Mouse (Mus musculus) midbrain, embryonic 13.5 days (tissue): Measurements from ENCODE around the gene E2f2. TPM values are rescaled to one million over a fixed set of nuclear protein-coding genes. Genes with fewer than 3 reads are reported as not detected.
A peak's percentile ranks its signal among the peaks of the same experiment; 100 is the strongest.

Source experiments
- ATAC-seq: fragments of 200-750 bp; cut with Nextera tagmentation; 2 replicates; pipeline ENCODE4 v1.8.0; 2017; ENCODE audit warnings: mild to moderate bottlenecking, moderate TSS enrichment, moderate library complexity
- H3K27ac ChIP-seq: fragments of 300-500 bp; sonication (generic); 2 replicates; pipeline ENCODE4 v1.5.1; 2015; ENCODE audit warnings: inconsistent platforms, mild to moderate bottlenecking, moderate library complexity
- H3K27me3 ChIP-seq: fragments of 300-500 bp; sonication (generic); 2 replicates; pipeline ENCODE4 v1.6.1; 2015; ENCODE audit warnings: mild to moderate bottlenecking, inconsistent platforms
- H3K36me3 ChIP-seq: fragments of 300-500 bp; sonication (generic); 2 replicates; pipeline ENCODE4 v1.6.1; 2015; ENCODE audit warnings: mild to moderate bottlenecking, inconsistent platforms
- H3K4me1 ChIP-seq: fragments of 300-500 bp; sonication (generic); replicated peaks from 2 replicates; pipeline ENCODE4 v1.6.1; 2015; ENCODE audit warnings: inconsistent platforms
- H3K4me2 ChIP-seq: fragments of 300-500 bp; sonication (generic); replicated peaks from 2 replicates; pipeline ENCODE4 v1.6.1; 2015; ENCODE audit warnings: moderate library complexity, mild to moderate bottlenecking, inconsistent platforms
- H3K4me3 ChIP-seq: fragments of 300-500 bp; sonication (generic); replicated peaks from 2 replicates; pipeline ENCODE4 v1.5.1; 2015; ENCODE audit warnings: mild to moderate bottlenecking, inconsistent platforms
- H3K9ac ChIP-seq: fragments of 300-500 bp; sonication (generic); replicated peaks from 2 replicates; pipeline ENCODE4 v1.6.1; 2015; ENCODE audit warnings: mild to moderate bottlenecking, inconsistent platforms
- H3K9me3 ChIP-seq: fragments of 300-500 bp; sonication (generic); 2 replicates; pipeline ENCODE4 v1.6.1; 2016; ENCODE audit warnings: mild to moderate bottlenecking, inconsistent platforms
- WGBS: fragments of 180-500 bp; shearing (Covaris S2); methylation state at CpG from one replicate; pipeline ENCODE4 v1.1.7; 2015; 5-methylcytosine and 5-hydroxymethylcytosine counted together
- polyA plus RNA-seq: library from polyadenylated mRNA; unstranded; fragments of >200 nt; fragmentation: Nextera tagmentation; extraction: Ambion mirVana; gene quantifications from 2 replicates; pipeline ENCODE4 v1.2.1, GENCODE M21; 2015

Gene E2f2
- polyA plus RNA-seq, 1 experiment from 2014 or later = 3.8 TPM

- Histone ChIP-seq H3K4me1 (peaks cover 11% of the 10 kb centered on the region), H3K9me3 (no peaks in the 10 kb centered on the region), H3K4me2 (no peak overlapping the region), H3K27me3 (no peaks in the 10 kb centered on the region), H3K27ac (no peak overlapping the region), H3K4me3 (no peak overlapping the region), H3K36me3 (no peaks in the 10 kb centered on the region), H3K9ac (no peak overlapping the region)
- 82% methylated on average over 3 of the region's 3 CpGs for WGBS
- no peak for ATAC-seq
Measured at GRCm38 (mm10) chr4:136167701-136168100, 4.5 kb upstream of the E2f2 start.

- H3K9me3 ChIP-seq = no peaks in the 10 kb centered on the region
- H3K4me2 ChIP-seq = no peak overlapping the region
- H3K27me3 ChIP-seq = peaks cover 5% of the 10 kb centered on the region; the same call in 1 of the 2 replicates
- H3K27ac ChIP-seq = no peak overlapping the region
- H3K4me1 ChIP-seq = peaks cover 31% of the 10 kb centered on the region
- no peaks in the 10 kb centered on the region for H3K36me3 ChIP-seq
- H3K4me3 ChIP-seq = no peak overlapping the region
- no peak for ATAC-seq
- WGBS = 84% methylated on average over 4 of the region's 4 CpGs
- H3K9ac ChIP-seq = no peak overlapping the region
Measured at GRCm38 (mm10) chr4:136170401-136170800, 1.8 kb upstream of the E2f2 start.

GRCm38 (mm10) chr4:136171455-136171854 lies 739 bp upstream of the E2f2 start:
- no peaks in the 10 kb centered on the region for H3K36me3 ChIP-seq
- H3K4me2 ChIP-seq = peak overlapping the region; percentile 100
- H3K9me3 ChIP-seq = no peaks in the 10 kb centered on the region
- H3K27ac ChIP-seq = no peak overlapping the region
- H3K9ac ChIP-seq = peak overlapping the region; percentile 63
- H3K4me1 ChIP-seq = peaks cover 38% of the 10 kb centered on the region
- H3K4me3 ChIP-seq = peak overlapping the region; percentile 71
- WGBS = 13% methylated on average over 12 of the region's 12 CpGs
- ATAC-seq = peak; percentile 54
- H3K27me3 ChIP-seq = peaks cover 5% of the 10 kb centered on the region; the same call in 1 of the 2 replicates

GRCm38 (mm10) chr4:136172542-136173209 lies 482 bp downstream of the E2f2 start:
- Histone ChIP-seq H3K27me3 (peaks cover 5% of the 10 kb centered on the region; the same call in 1 of the 2 replicates), H3K4me2 (peak overlapping the region; percentile 100), H3K9ac (peak overlapping the region; percentile 74), H3K9me3 (no peaks in the 10 kb centered on the region), H3K4me3 (peak overlapping the region; percentile 71), H3K36me3 (no peaks in the 10 kb centered on the region), H3K4me1 (peaks cover 50% of the 10 kb centered on the region), H3K27ac (no peak overlapping the region)
- WGBS = under 1% methylated on average over 67 of the region's 67 CpGs
- ATAC-seq = peak; percentile 47

- ATAC-seq = no peak
Measured at GRCm38 (mm10) chr4:136173210-136173715, 1.1 kb downstream of the E2f2 start.

GRCm38 (mm10) chr4:136174216-136175193 lies 2.3 kb downstream of the E2f2 start:
- Histone ChIP-seq H3K4me3 (peak overlapping the region; percentile 71; the same call in 1 of the 2 replicates), H3K4me1 (peaks cover 58% of the 10 kb centered on the region), H3K27me3 (peaks cover 5% of the 10 kb centered on the region; the same call in 1 of the 2 replicates), H3K36me3 (no peaks in the 10 kb centered on the region), H3K9me3 (no peaks in the 10 kb centered on the region), H3K27ac (no peak overlapping the region), H3K4me2 (peak overlapping the region; percentile 100), H3K9ac (no peak overlapping the region)
- WGBS = 64% methylated on average over 13 of the region's 13 CpGs
- ATAC-seq = no peak

More at GRCm38 (mm10) chr4:136173210-136173715, 1.1 kb downstream of the E2f2 start:
- peaks cover 5% of the 10 kb centered on the region; the same call in 1 of the 2 replicates for H3K27me3 ChIP-seq
- peak overlapping the region; percentile 74 for H3K9ac ChIP-seq
- peak overlapping the region; percentile 71 for H3K4me3 ChIP-seq
- H3K9me3 ChIP-seq = no peaks in the 10 kb centered on the region
- no peak overlapping the region for H3K27ac ChIP-seq
- H3K4me2 ChIP-seq = peak overlapping the region; percentile 100
- peaks cover 56% of the 10 kb centered on the region for H3K4me1 ChIP-seq
- WGBS = 1% methylated on average over 14 of the region's 14 CpGs
- H3K36me3 ChIP-seq = no peaks in the 10 kb centered on the region

GRCm38 (mm10) chr4:136176022-136176552 lies 3.9 kb downstream of the E2f2 start:
- Histone ChIP-seq H3K4me1 (peaks cover 71% of the 10 kb centered on the region), H3K27ac (no peak overlapping the region; the same call in 1 of the 2 replicates), H3K36me3 (no peaks in the 10 kb centered on the region), H3K4me2 (no peak overlapping the region), H3K4me3 (no peak overlapping the region), H3K9me3 (no peaks in the 10 kb centered on the region), H3K27me3 (peaks cover 5% of the 10 kb centered on the region; the same call in 1 of the 2 replicates), H3K9ac (no peak overlapping the region; the same call in none of the 2 replicates)
- WGBS = 74% methylated on average over 10 of the region's 10 CpGs
- ATAC-seq = no peak

GRCm38 (mm10) chr4:136177244-136177611 lies 5.0 kb downstream of the E2f2 start:
- ATAC-seq = no peak
- peak overlapping the region; percentile 49 for H3K27ac ChIP-seq
- 47% methylated on average over 8 of the region's 8 CpGs for whole genome bisulfite sequencing
- no peaks in the 10 kb centered on the region for H3K36me3 ChIP-seq
- H3K4me3 ChIP-seq = no peak overlapping the region
- no peak overlapping the region for H3K4me2 ChIP-seq
- no peaks in the 10 kb centered on the region for H3K9me3 ChIP-seq
- no peak overlapping the region for H3K9ac ChIP-seq
- peaks cover 69% of the 10 kb centered on the region for H3K4me1 ChIP-seq
- H3K27me3 ChIP-seq = peaks cover 5% of the 10 kb centered on the region; the same call in 1 of the 2 replicates

GRCm38 (mm10) chr4:136177612-136178474 lies 5.6 kb downstream of the E2f2 start:
- H3K36me3 ChIP-seq = no peaks in the 10 kb centered on the region
- ATAC-seq = peak; percentile 51
- no peak overlapping the region for H3K4me2 ChIP-seq
- peaks cover 5% of the 10 kb centered on the region; the same call in 1 of the 2 replicates for H3K27me3 ChIP-seq
- WGBS = 40% methylated on average over 11 of the region's 11 CpGs
- H3K9ac ChIP-seq = no peak overlapping the region
- no peaks in the 10 kb centered on the region for H3K9me3 ChIP-seq
- no peak overlapping the region for H3K4me3 ChIP-seq
- H3K27ac ChIP-seq = peak overlapping the region; percentile 49
- H3K4me1 ChIP-seq = peaks cover 63% of the 10 kb centered on the region

- Histone ChIP-seq H3K9ac (no peak overlapping the region), H3K4me2 (no peak overlapping the region), H3K36me3 (no peaks in the 10 kb centered on the region), H3K9me3 (no peaks in the 10 kb centered on the region), H3K4me1 (peaks cover 56% of the 10 kb centered on the region), H3K4me3 (no peak overlapping the region), H3K27me3 (no peaks in the 10 kb centered on the region), H3K27ac (peak overlapping the region; percentile 49; the same call in 1 of the 2 replicates)
- WGBS = 88% methylated on average over 12 of the region's 12 CpGs
- ATAC-seq = no peak
Measured at GRCm38 (mm10) chr4:136178475-136178921, 6.3 kb downstream of the E2f2 start.

- 91% methylated on average over 7 of the region's 7 CpGs for WGBS
- H3K4me1 ChIP-seq = peaks cover 48% of the 10 kb centered on the region
- peak overlapping the region; percentile 54 for H3K4me2 ChIP-seq
Measured at GRCm38 (mm10) chr4:136179456-136179855, 7.3 kb downstream of the E2f2 start.

More at GRCm38 (mm10) chr4:136179456-136179855, 7.3 kb downstream of the E2f2 start:
- Histone ChIP-seq H3K9me3 (no peaks in the 10 kb centered on the region), H3K4me3 (no peak overlapping the region), H3K27ac (no peak overlapping the region), H3K36me3 (no peaks in the 10 kb centered on the region), H3K9ac (no peak overlapping the region), H3K27me3 (no peaks in the 10 kb centered on the region)
- no peak for ATAC-seq
